Mouse (Mus musculus): ENCODE measurements around the gene Gm42791.

GRCm38 (mm10) chr5:148897069-148897702 lies 97.8 kb downstream of the Gm42791 start:
- TF ChIP-seq CTCF (IDR thresholded peaks at IDR 0.05; ENCODE audit: control insufficient read depth, insufficient read depth, low read length) = no peak
- no peak for TF ChIP-seq POLR2A (IDR thresholded peaks at IDR 0.05; ENCODE audit: borderline replicate concordance, control insufficient read depth, low read depth, low read length)

All from bone marrow, adult 2 months (tissue).